7 mouse cellular contexts compared by ENCODE assay signal in the genomic region with DNA sequence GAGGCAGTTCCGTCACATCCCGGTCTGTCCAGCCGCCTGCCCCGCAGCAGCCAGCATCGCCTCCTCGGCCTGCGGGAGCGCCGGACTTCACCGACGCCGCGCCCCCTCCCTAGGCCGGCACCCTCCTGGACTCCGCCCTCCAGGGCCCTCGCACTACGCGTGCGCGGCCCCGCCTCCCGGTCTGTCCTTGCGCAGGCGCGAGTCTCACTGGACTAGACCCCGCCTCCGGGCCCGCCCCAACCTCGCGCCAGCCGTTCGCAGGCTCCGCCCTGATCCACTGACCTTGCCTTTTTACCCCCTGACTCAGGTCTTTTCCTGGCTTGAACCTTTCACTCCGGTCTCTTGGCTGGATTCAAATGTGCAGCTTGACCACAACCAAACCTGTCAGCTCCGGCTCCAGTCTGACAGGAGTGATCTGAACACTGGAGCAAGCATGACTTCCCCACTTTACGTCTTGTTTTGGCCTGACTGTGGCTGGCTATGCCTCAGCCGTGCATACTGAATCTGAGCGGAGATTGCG. TPM values are rescaled to one million over a fixed set of nuclear protein-coding genes. Genes with fewer than 3 reads are reported as not detected.
A peak's percentile ranks its signal among the peaks of the same experiment; 100 is the strongest.
DNase-seq lines count a peak whose midpoint lies in the region; ATAC-seq lines count a peak whose summit lies in the region.

A gene (minus strand): TSS at position 150 of the 520 bp plus-strand sequence.

- H3K27me3 ChIP-seq in embryonic facial prominence, embryonic 10.5 days (replicated peaks; ENCODE audit: low read depth, poor library complexity, severe bottlenecking): no peaks in the 10 kb centered on the region
- H3K27me3 ChIP-seq in limb, embryonic 10.5 days (ENCODE audit: low read depth, poor library complexity, severe bottlenecking): no peaks in the 10 kb centered on the region
- H3K27me3 ChIP-seq in midbrain, embryonic 13.5 days: no peaks in the 10 kb centered on the region

- peak within 1 kb of the TSS; percentile 93 for H3K9ac ChIP-seq in midbrain, embryonic 13.5 days (replicated peaks)

- ATAC-seq in granulocyte monocyte progenitor cell, adult 5-6 weeks (replicated peaks; ENCODE audit: poor library complexity, severe bottlenecking): peak; percentile 95
- ATAC-seq in midbrain, embryonic 13.5 days: peak; percentile 99

- no peaks in the 10 kb centered on the region for H3K36me3 ChIP-seq in embryonic facial prominence, embryonic 10.5 days (replicated peaks)
- no peaks in the 10 kb centered on the region for H3K36me3 ChIP-seq in limb, embryonic 10.5 days
- H3K36me3 ChIP-seq in midbrain, embryonic 13.5 days: no peaks in the 10 kb centered on the region

- H3K27ac ChIP-seq in embryonic facial prominence, embryonic 10.5 days (replicated peaks): peak within 1 kb of the TSS; percentile 92
- peak within 1 kb of the TSS; percentile 92 for H3K27ac ChIP-seq in limb, embryonic 10.5 days
- H3K27ac ChIP-seq in midbrain, embryonic 13.5 days: peak within 1 kb of the TSS; percentile 96

- H3K9me3 ChIP-seq in embryonic facial prominence, embryonic 10.5 days: no peaks in the 10 kb centered on the region
- H3K9me3 ChIP-seq in limb, embryonic 10.5 days (replicated peaks): no peaks in the 10 kb centered on the region
- H3K9me3 ChIP-seq in midbrain, embryonic 13.5 days: no peaks in the 10 kb centered on the region

- H3K4me1 ChIP-seq in embryonic facial prominence, embryonic 10.5 days: peaks cover 22% of the 10 kb centered on the region
- H3K4me1 ChIP-seq in limb, embryonic 10.5 days: peaks cover 12% of the 10 kb centered on the region
- peaks cover 33% of the 10 kb centered on the region for H3K4me1 ChIP-seq in midbrain, embryonic 13.5 days (replicated peaks)

- 4% methylated on average over 39 of the region's 39 CpGs for WGBS in embryonic facial prominence, embryonic 10.5 days
- 4% methylated on average over 39 of the region's 39 CpGs for WGBS in limb, embryonic 10.5 days
- 3% methylated on average over 39 of the region's 39 CpGs for WGBS in midbrain, embryonic 13.5 days

- peak; percentile 100 for DNase-seq in adrenal gland, postnatal 10 days
- DNase-seq in embryonic facial prominence, embryonic 10.5 days (ENCODE audit: low spot score): peak; percentile 99
- DNase-seq in kidney, adult 11 months: peak; percentile 98
- DNase-seq in limb, embryonic 10.5 days (ENCODE audit: low spot score): peak; percentile 98
- DNase-seq in spleen, adult 12 weeks (ENCODE audit: low spot score): peak; percentile 90

- peak within 1 kb of the TSS; percentile 92 for H3K4me3 ChIP-seq in embryonic facial prominence, embryonic 10.5 days
- H3K4me3 ChIP-seq in limb, embryonic 10.5 days: peak within 1 kb of the TSS; percentile 91
- H3K4me3 ChIP-seq in midbrain, embryonic 13.5 days (replicated peaks): peak within 1 kb of the TSS; percentile 90

- H3K4me2 ChIP-seq in midbrain, embryonic 13.5 days (replicated peaks): peak within 1 kb of the TSS; percentile 58

RNA-seq across cellular contexts. Expression of the gene that starts here (rescaled TPM):
- total RNA-seq in adrenal gland, postnatal 10 days (2021): 10 to 100 TPM; 33.4 to 38.3 TPM
- 29.9 and 34.2 TPM in 2 replicates for polyA plus RNA-seq in embryonic facial prominence, embryonic 10.5 days (2016; fragmentation: Nextera tagmentation; extraction: Ambion mirVana)
- 4.3 and 10.5 TPM in 2 replicates for total RNA-seq in granulocyte monocyte progenitor cell, adult 5-6 weeks (2014; fragmentation: Nextera tagmentation)
- 7.6 and 9.6 TPM in 2 replicates for total RNA-seq in granulocyte monocyte progenitor cell, adult 5-6 weeks (2017)
- polyA plus RNA-seq in limb, embryonic 10.5 days (2016; fragmentation: Nextera tagmentation; extraction: Ambion mirVana): 20.0 and 25.5 TPM in 2 replicates
- 64.1 and 65.8 TPM in 2 replicates for polyA plus RNA-seq in midbrain, embryonic 13.5 days (2015; fragmentation: Nextera tagmentation; extraction: Ambion mirVana)

Comparison
In these comparisons a context has a peak if more than half of its experiments do, and no peak if none do; other contexts are left out.
1. Peak in every context shown above with its lines: DNase-seq, ATAC-seq, H3K4me3 ChIP-seq and H3K27ac ChIP-seq.